Mouse (Mus musculus) erythroblast, embryonic 14.5 days (primary cell): ENCODE measurements around the gene Bpgm.

Experiments used
- GATA1 ChIP-seq: IDR thresholded peaks from 2 replicates; pipeline ENCODE4 v1.6.1; 2012; ENCODE audit warnings: low read length, inconsistent platforms, mixed read lengths
- TAL1 ChIP-seq: IDR thresholded peaks from 3 replicates; pipeline ENCODE4 v1.6.1; 2012; ENCODE audit warnings: low read length, inconsistent platforms, mixed read lengths

DNA sequence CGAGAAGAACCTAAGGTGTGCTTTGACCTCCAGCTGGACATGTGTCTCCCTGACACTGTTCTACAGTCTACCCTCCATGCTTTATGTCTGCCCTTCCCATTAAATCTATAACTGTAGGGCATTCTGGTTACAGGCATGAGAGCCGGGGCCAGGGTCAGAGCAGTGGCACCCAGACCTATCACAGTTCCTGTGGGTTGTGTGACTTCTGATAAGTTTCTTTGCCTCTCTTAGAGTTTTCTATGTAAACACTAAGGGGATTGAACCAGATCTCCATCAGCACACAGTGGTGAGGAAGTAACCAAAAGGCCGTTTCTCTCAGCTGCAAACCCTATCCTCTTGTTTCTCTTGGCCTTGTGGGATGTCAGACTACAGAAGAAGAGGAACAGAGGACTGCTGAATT, 50.4 kb downstream of the Bpgm start:
- TF ChIP-seq TAL1 (no peak), GATA1 (no peak)
